Mouse (Mus musculus) MEL (cell line): ENCODE data around the gene Stk16.

Experiments
- CTCF ChIP-seq, 3 experiments: IDR thresholded peaks in 2 of 3; conservative IDR thresholded peaks in 1 of 3; 2 replicates each; pipeline ENCODE4 v1.5.1; 2011 to 2012; ENCODE audit warnings: low read length in 3 of 3, low read depth in 2 of 3, mild to moderate bottlenecking in 2 of 3, improper control_type of control experiment in 1 of 3, inconsistent platforms in 1 of 3, mixed read lengths in 1 of 3, moderate library complexity in 1 of 3; ENCODE audit not compliant: control insufficient read depth in 1 of 3, insufficient read depth in 1 of 3, poor library complexity in 1 of 3, severe bottlenecking in 1 of 3
- GATA1 ChIP-seq: IDR thresholded peaks from 2 replicates; pipeline ENCODE4 v1.6.1; 2011; ENCODE audit warnings: low read depth, low read length, improper control_type of control experiment
- TBP ChIP-seq: IDR thresholded peaks from 2 replicates; pipeline ENCODE4 v1.8.0; 2011; ENCODE audit warnings: low read depth, low read length, improper control_type of control experiment

DNA sequence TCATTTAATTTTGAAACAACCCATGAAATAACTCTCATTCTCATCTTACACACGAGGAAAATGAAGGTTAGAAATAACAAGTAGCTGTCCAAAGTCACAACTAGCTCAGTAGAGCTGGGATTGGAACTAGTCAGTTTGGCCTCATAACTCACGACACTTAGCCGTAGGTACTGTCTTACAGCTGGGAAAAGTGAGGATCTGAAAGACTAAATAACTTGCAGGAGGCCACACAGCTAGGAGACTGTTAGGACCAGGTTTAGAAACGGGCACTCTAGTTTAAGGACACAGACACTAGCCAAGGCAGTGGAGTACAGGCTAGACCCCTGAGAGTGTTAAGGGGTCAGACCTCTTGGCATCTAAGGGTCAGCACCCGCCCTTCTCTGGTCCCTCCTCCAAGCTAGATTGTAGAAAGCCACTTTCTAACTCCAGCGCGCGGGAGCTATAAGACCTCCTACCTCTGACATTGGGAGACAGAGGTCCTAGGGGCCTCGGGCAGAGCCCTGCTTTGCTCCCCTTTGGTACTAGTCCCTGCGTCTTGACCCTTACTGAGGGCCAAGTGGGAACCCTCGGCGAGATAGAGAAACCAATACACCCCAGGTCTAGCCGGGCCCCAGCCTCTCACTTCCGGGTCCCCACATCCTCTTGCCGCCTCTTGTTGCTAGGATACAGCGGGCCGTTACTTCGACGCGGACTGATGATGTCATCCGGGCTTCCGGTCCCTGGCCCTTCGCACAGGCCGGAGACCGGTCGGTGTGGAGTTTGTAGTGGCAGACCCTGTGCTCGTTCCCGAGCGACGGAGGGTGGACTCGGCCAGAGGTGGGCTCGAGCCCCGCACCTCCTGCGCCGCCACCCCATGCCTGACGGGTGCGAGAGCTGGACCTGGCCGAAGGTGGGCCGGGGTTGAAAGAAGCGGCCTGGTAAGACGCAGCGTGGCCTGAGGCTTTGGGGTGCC, at the start of gene Stk16, which contains the start of gene Glb1l:
- no peak for TF ChIP-seq TBP
- TF ChIP-seq CTCF (IDR thresholded peaks at IDR 0.05 in 2 of 3, conservative IDR thresholded peaks at IDR 0.05 in 1 of 3; ENCODE audit: control insufficient read depth in 1 of 3, insufficient read depth in 1 of 3, low read depth in 2 of 3, low read length in 3 of 3, poor library complexity in 1 of 3, severe bottlenecking in 1 of 3) = no peak
- TF ChIP-seq GATA1 = no peak
